Mouse (Mus musculus) kidney, postnatal 25 days (tissue): ENCODE measurements at regions not wholly inside any gene's neighbourhood (a gene's known extent, or its start where the extent isn't known, plus 50 kb on each side); places are given as distances from the start of the nearest gene placed in this dataset.
"Not testable (repeated sequence)": the region's sequence is repeated elsewhere in the genome, so short reads cannot be mapped to it uniquely, and the experiment has no call there.

ENCODE experiments used
- DNase-seq, 2 experiments: peaks; one replicate each; pipeline ENCODE4 v3.0.0; 2021; ENCODE audit warnings: mixed read lengths in 2 of 2

DNA sequence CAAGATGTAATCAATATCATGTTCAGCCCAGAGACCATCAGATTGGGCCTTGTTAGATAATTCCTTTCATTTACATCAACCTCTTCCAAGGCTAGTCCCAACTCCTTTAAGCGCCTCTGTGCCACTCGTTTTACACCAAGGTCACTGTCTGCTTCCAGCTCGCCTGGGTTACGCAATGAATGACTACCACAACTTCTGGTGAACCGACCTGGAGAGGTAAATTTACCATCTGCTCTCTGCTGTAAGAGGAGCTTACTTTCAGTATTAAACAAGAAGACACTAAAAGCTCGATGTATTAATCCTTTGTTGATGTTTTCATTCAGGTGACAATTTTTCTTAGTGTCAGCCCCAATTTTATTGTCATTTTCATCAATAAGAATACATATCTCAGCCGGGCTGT lies 51.7 kb upstream of the Fam174b start:
- DNase-seq, result no peak

DNA sequence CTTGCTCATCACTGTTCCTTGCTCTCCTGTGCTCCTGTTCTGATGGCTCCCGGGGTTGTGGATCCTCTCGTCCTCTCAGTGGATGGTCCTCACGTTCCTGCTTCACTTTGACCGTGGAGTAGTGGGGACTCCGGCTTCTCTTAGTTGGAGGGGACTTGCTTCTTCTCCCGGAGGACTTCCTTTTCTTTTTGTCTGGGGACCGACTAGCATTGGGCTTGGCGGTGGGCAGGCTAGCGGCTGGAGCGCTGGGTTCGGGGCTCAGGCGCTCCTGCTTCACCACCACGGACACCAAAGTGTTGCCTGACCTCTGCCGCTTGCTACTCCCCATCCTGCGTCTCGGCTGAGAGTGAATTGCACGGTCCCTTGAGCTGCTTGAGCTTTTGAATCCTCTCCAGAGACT lies 53.9 kb upstream of the Fam174b start:
- not testable (repeated sequence) for DNase-seq

DNA sequence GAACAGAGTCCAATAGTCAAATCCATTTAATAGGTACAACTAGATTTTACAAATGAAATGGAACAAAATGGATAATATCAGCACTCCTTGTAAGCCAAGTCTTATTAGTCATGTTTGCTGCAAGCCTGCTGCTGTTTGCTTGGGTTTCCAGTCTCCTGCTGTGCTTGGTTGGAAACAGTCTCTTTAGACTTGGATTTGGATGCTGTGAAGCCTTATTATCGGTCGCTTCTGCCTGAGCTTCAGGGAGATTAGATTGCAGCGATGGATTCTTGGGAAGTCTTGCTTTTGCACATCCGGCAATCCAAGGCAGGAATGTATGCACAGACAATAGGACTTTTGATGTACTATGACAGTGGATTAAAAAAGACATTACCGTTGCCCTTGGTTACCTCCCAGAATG lies 57.3 kb upstream of the Fam174b start:
- DNase-seq, result no peak

DNA sequence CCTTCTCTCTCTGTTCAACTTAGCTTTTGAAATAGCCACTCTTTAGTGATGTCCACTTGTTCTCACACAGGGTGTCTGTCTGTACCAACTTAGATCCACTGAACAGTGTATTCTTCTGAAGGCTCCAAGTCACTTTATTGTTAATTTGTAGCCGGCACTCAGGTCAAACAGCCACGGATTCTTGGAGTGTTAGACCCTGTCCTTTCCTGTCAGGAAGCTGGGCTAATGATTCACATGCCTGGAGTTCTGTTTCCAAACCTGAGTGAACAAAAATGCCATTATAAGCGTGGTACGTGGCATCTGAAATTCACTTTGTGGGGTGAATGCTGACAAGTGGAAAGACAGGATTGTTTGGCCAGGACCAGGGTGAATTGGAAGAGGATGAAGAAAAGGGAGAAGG lies 69.5 kb upstream of the Fam174b start:
- peak; percentile 72 to 73 for DNase-seq

DNA sequence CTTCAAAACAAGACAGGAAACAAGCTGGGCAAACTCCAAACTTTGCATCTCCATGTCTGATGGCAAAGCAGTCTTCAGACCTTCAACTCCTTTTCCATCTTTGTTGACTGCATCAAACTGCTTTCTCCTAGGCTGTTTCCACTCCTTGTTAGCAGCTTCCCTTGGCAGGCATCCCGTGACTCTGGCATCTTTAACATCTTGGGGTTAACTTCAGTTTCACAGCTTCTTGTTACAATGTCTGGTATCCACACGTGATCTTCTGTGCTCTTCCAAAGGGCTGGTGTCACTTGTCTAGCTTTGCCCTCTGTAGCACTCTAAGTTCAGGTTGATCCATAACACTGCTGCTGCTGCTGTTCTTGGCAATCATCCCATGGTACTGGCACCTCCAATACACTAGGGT lies 71.3 kb upstream of the Fam174b start:
- peak; percentile 80 to 85 for DNase-seq

DNA sequence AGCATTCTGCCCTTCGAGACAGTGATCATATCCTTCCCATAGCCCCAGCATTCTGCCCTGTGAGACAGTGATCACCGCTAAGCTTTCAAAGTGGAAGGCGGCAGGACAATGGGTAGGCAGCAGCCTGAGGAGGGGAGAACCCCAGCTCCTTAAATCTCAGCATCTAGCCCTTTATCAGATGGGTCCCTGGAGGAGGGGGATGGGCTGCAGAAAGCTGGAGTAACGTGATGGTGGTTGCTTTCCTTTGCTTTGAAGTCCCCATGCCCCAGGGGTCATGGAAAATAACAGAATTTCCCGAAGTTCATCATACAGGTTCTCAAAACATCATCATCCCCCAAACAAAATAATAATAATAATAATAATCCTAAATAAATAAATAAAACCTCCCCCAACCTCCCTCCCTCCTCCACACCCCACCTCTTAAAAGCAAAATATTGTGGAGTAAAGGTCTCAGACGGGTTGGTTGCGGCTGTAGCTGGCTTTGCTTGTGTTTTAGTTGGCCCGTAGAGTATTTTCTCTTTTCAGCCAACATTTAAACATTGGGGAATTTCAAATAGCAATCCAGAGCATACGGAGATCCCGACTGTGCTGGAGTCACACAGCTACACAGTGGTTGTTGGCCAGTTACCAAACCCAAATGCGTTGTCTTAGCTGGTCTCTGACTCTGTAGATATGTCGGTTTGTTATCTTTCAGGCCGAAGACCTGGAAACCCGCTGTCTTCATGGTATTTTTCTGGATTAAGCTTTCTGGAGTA lies 73.0 kb upstream of the Fam174b start:
- DNase-seq, result peak in 1 of 2 experiments; percentile 50

DNA sequence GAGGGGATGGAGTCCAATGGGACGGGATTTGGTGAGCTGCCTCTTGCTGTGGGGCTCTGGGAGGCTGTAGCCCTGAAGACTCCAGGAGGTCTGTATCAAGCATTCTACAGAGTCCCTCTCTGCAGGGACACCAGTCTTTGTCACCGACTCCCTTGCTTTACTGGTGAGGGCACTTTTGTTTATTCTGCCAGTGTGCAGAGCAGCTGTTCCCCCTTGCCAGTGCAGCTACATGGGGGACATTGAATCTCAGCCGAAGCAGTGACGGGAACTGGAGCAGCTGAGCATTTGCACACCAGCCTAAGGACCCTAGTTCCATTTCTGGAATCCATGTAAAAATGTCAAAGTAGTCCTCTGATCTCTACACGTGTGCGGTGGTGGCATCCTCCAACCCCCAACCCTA lies 75.1 kb upstream of the Fam174b start:
- no peak for DNase-seq

DNA sequence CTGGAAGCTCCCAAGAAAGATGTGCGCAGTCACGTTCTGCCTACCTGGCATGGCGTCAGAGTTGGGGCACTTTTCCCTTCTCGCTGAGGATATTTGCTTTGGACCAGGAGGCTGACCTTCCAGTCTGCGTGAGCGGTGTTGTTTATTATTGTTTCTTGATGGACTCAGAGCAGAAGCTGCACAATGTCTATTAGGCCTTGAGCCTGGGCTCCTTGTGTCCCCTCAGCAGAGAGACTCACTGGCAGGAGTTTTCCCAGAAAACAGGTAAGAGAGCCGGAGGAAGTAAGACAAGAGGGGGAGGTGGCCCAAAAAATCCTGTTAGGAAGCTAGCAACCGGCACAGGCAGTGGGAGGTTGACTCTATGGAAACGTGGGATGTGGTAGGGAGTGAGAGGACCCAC lies 77.6 kb upstream of the Fam174b start:
- no peak for DNase-seq

DNA sequence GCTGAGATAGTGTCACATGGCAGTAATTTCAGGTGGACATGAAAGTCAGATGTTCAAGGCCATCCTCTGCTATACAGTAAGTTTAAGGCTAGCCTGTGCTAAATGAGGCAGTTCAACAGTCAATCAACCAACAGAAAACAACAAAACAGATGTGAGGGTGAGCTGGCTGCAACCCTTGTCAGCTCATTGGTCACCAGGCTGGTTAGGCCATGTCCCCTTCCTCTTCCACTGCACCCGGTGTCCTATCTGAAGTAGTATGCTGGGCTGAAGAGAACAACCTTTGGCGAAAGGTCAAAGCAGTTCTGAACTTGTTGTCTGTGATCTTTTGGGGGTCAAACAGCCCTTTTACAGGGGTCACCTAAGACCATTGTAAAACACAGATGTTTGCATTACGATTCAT lies 78.2 kb upstream of the Fam174b start:
- no peak for DNase-seq

DNA sequence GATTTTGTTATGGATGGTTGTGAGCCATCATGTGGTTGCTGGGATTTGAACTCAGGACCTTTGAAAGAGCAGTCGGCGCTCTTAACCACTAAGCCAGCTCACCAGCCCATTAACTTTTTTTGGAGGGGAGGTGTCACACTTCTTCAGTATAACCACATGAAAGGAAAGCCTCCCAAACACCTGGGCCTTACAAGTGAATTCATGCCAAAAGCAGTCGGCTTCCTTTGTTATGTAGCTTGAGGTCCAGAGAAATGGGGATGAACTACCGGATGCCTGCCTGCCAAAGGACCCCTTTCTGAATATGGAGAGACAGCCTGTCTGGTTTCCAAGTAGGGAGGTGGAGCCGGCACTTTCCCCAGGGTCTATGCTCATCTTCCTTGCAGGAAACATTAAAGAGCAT lies 80.6 kb upstream of the Fam174b start:
- DNase-seq, result no peak

DNA sequence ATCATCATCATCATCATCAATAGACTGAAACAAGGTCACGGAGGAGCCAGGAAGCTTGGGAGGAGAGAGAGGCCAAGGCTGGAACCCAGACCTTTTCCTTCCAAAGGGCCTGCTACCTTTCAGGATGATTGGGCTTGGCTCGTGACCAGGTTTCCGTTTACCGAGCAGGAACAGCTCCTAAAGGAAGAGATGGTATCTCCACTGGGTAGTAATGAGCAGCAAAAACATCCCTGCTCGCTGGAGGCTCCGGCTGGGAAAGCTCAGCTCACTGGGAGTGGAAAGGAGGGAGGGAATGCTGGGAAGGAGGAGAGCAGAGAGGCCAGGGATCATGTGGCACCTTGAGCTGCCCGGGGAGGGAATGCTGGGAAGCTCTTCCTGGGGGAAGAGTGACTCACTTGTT lies 82.8 kb upstream of the Fam174b start:
- peak; percentile 77 to 82 for DNase-seq

DNA sequence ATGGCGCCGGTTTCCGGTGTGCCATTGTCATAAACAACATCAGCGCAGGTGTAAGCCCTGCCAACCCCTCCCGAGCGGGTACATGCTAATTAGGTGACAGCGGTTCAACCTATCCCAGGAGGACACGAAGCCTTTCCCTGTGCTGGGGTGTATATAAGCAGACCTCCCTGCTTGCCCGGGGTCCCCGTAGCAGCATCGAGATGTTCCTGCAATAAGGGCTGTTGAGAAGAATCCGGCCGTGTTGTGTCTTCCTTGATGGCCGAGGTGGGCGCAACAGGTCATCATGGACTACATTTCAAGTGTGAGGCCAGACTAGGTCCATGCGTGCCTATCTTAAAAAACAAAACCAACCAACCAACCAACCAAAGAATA lies 83.7 kb upstream of the Fam174b start:
- DNase-seq, result not testable (repeated sequence)

DNA sequence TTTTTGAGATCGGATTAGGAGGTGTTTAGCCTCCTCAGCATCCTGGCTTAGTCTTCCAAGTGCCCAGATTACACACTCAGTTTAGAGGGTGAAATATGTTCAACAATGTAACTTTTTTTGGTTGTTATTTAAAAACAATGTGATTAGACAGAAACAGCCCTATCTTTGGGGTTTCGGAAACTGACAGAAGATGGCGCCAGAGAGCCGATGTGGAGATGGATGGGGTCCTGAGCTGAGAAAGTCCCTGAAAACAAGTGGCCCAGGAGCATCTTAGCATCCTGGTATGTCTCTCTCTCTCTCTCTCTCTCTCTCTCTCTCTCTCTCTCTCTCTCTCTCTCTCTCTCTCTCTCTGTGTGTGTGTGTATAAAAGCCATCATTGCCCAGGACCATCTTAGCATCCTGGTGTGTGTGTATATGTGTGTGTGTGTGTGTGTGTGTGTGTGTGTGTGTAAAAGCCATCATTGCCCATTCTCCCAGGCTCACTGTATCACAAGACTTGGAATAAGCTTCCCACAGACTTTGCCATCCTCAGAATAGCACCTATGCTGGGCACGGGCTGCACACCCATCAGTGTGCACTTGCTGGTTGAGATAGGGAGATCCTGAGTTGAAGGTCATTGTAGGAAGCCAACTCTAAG lies 84.2 kb upstream of the Fam174b start:
- peak in 1 of 2 experiments; percentile 81 for DNase-seq

DNA sequence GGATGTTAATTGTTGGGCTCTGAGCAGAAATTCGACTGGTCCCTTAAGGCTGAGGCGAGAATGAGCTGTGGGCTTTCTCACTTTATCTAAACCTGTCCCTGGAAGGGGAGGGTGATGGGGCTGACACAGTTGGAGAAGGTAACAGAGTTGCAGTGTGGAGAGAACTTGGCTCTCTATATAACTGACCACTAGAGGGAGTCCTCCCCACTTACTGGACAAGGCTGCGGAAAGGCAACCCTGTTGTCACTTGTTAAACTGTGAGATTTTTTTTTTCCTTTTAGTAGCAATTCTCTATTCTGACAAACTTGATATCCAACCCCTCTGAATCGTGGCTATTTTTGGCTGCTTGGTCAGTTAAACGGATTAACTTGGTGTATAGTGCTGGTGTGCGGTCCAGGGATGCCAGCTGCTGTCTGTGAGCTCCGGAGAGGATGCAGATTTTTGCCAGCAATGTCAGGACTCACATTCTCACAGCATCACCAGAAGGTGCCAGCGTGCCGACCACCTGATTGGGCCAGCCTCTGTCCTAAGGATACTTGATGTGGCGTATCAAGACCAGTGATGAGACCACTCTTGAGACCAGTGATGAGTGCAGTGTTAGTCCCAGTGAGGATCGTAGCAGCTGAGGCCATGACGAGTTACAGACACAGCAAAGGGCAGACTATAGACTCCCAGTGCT lies 85.8 kb upstream of the Fam174b start:
- peak in 1 of 2 experiments; percentile 57 for DNase-seq

DNA sequence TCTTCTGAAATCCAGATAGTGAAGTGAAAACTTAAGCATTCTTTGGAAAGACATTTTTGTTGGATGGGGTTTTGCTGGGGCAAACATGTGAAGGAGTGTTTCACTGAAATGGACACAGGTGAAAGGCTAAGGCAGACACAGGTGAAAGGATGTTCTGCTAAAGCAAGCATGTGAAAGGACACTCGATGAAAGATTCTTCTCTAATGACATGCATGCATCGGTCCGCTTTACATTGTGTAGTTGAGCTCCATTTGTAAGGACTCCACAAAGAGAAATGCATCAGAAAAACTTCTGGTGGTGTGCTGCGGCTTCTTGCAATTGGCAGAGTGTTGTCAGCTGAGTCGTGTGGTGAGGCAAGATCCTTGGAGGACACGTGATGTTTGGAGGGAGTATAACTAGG lies 89.2 kb upstream of the Fam174b start:
- DNase-seq, result no peak

DNA sequence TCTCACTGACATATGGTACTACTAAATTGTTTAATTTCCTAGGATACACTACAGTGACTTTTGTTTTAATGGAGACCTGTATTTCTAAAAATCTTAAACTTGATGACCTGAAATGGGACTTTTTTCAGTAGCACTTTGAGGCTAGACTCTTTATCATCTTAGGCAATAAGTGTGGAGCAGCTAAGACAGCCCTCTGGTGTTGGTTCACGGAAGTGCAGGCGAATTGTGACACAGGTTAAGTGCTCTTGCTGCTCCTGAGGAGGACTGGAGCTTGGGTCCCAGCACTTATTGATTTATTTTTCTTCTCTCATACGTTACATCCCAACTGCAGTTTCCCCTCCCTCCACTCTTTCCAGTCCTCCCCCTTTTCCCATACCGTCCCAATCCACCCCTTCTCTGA lies 92.1 kb upstream of the Fam174b start:
- peak; percentile 84 to 93 for DNase-seq

DNA sequence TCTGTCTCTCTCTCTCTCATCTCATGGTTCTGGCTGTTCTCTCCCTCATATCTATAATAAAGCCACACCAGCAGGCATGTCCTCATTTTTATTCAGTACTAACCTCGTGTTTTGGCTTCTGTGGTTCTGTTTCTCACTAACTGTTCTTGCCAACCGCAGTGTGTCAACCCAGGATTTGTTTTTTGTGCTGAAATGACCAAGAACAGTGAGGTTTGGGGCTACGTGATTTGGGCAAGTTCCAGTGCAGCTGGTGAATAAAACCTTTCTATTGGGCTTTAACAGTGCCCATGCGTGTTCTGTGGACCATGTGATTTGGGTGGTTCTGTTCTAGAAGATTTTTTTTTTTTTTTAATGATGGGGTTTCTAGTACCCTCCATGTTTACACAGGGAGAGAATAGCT lies 93.0 kb upstream of the Fam174b start:
- no peak for DNase-seq

DNA sequence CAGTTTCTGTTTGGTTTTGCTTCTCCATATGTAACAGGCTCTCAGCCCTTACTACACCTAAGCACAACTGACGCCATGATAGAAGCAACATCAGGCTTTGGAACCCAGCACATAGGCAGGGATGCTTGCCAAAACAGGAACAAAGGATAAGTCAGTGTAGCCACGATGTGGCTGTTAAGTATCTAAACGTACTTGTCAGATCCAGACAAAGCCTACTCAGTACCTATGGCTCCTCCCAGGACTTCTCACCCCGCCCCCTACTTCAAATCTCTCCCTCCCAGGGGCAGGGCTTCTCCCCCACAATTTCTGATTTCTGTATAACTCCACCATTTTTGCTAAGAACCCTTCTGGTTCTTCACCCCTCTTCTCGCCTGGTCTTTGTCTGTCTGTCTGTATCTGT lies 93.4 kb upstream of the Fam174b start:
- DNase-seq, result no peak

DNA sequence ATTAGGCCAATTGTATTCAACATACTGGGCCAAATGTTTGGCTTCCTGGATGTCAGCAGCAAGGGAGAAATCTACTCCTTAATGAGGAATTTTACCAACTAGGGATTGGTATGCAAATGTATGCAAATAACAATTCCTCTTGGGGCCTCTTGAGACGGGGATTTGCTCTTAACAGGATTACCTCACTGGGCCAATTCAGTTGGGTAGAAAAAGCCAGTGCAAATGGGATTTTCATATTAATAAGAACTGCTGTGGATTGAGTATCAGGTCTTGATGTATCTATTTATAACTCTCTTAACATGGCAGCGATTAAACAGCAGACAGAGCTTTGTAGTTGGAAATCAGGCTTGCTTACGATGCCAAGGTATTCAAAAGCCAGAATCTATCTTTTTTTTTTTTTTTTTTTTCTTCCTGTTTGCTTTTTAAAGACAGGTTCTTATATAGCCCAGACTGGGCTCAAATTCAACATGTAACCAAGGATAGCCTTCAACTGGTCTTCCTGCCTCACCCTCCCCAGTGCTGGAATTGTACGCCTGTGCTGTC lies 95.7 kb upstream of the Fam174b start:
- DNase-seq, result no peak

DNA sequence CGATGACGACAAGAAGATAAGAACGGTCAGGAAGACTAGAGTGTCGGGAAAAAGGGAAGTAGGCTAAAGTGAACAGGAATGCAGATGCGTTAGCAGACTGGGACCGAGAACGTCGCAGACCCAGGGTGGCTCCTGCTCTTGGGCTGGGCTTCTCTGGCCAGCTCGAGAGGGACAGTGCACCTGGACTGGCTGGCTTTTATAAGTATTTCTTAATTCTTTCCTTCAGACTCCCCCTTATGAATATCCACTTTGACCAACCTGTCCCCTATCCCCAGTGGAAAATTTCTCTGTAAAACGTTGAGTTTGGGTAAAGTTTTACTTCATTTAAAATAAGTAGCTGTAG lies 96.1 kb upstream of the Fam174b start:
- no peak for DNase-seq

DNA sequence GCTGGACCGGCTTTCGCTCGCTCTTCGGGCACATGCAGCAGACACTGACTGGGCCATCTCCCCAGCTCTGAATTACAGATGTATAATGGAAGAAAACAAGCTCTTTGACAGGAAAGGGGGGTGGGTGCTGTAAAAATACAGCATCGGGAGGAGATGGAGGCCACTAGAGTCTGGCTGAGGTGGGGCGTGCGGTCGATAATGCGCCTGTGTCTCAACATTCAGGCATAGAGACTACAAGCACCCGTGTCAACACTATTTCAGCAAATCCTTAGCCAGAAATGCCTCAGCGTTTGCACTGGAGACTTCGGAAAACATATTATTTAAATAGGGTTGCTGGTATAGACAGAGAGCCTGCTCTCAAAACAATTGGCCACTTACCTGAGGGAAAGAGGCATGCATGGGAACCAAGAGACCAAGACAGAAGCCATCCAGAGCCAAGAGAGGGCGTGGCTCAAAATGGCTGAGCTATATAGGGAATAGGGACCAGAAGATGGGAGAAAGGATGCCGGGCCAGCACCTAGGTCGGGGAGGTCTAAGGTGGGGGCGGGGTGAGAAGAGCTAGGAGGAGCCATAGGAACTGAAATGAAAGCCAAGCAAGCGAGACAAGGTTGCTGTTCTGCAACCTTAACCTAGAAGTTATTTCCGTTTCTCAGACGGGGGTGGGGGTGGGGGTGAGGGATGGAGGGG lies 96.7 kb upstream of the Fam174b start:
- DNase-seq, result no peak

DNA sequence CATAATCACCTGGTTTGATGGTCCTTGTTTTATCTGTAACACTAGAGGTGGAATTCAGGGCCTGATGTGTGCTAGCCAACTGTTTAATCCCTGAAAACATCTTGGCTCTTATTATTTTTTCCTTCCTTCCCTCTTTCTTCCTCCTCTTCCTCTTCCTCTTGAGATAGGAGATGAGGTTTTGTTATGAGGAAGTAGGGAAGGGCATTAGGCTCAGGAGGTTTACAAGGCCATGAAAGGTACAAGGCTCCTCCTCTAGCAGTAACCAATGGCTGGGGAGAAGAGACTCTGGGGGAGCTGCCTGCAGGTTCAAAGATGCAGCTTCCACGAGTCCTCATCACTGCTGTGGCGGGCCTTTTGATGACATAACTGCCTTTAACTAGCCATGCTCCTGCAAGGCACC lies 98.6 kb upstream of the Chd2 start:
- DNase-seq, result no peak

DNA sequence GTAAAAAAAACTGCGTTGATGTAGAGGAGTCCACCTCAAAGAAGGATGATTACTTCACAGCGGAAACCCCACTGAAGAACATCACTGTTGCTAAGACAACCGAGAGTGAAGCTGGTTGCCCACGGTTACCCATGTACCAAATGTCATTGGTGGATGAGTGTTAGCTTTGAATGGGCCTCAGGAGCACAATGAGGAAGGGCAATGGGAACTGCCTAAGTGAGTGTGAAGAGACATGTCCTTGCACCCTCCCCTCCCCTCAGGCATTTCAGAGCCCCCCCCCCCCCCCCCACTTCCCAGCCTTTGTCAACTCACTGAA lies 96.1 kb upstream of the Chd2 start:
- no peak for DNase-seq
